Mouse (Mus musculus) neural tube, embryonic 12.5 days (tissue): ENCODE results near the gene Btaf1. TPM values are rescaled to one million over a fixed set of nuclear protein-coding genes. Genes with fewer than 3 reads are reported as not detected.
"Not testable (repeated sequence)": the region's sequence is repeated elsewhere in the genome, so short reads cannot be mapped to it uniquely, and the experiment has no call there.

Experiments
- ATAC-seq: fragments of 200-750 bp; cut with Nextera tagmentation; 2 replicates; pipeline ENCODE4 v1.8.0; 2017; ENCODE audit warnings: low read depth, mild to moderate bottlenecking, moderate TSS enrichment, moderate library complexity; ENCODE audit not compliant: low FRiP score
- H3K27ac ChIP-seq: fragments of 300-500 bp; sonication (generic); 2 replicates; pipeline ENCODE4 v1.5.1; 2016
- H3K27me3 ChIP-seq: fragments of 300-500 bp; sonication (generic); replicated peaks from 2 replicates; pipeline ENCODE4 v1.6.1; 2016; ENCODE audit warnings: mild to moderate bottlenecking
- H3K36me3 ChIP-seq: fragments of 300-500 bp; sonication (generic); 2 replicates; pipeline ENCODE4 v1.6.1; 2016; ENCODE audit warnings: mild to moderate bottlenecking
- H3K4me1 ChIP-seq: fragments of 300-500 bp; sonication (generic); 2 replicates; pipeline ENCODE4 v1.6.1; 2016
- H3K4me2 ChIP-seq: fragments of 300-500 bp; sonication (generic); replicated peaks from 2 replicates; pipeline ENCODE4 v1.6.1; 2016; ENCODE audit warnings: mild to moderate bottlenecking
- H3K4me3 ChIP-seq: fragments of 300-500 bp; sonication (generic); 2 replicates; pipeline ENCODE4 v1.5.1; 2016
- H3K9ac ChIP-seq: fragments of 300-500 bp; sonication (generic); 2 replicates; pipeline ENCODE4 v1.6.1; 2016; ENCODE audit warnings: mild to moderate bottlenecking
- H3K9me3 ChIP-seq: fragments of 300-500 bp; sonication (generic); 2 replicates; pipeline ENCODE4 v1.6.1; 2016; ENCODE audit warnings: mild to moderate bottlenecking
- WGBS: fragments of 180-500 bp; shearing (Covaris S2); methylation state at CpG from one replicate; pipeline ENCODE4 v1.1.7; 2016; 5-methylcytosine and 5-hydroxymethylcytosine counted together
- polyA plus RNA-seq: library from polyadenylated mRNA; unstranded; fragments of >200 nt; fragmentation: Nextera tagmentation; extraction: Ambion mirVana; gene quantifications from 2 replicates; pipeline ENCODE4 v1.2.1, GENCODE M21; 2016

Btaf1 gene
- polyA plus RNA-seq, 1 experiment from 2014 or later = 17.3 TPM

DNA sequence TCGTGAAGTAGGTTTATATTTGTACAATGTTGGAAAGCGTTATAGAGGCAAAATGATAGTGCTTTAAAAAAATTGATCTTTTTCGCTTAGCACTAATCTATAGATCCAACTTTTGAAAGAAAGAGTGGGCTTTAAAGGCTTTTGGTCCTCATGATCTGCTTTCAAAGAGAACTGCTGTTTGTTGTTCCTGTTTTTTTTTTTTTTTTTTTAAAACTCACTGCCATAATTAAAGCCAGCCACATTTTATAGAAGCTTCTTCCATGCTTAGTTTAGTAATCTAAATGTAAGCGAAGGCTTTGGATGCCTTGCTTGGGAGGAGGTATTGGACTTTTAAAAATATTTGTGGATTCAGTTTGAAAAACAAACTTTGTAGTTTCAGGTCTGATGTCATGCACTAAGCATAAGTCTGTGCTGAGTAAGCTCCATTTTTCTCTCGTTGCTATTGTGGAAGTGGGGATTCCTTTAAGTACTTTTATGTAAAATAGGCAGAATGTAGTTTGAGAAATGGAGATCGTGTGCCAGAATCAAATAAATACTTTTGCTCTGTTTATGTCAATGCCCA, 2.0 kb downstream of the Btaf1 start:
- Histone ChIP-seq H3K4me2 (peak overlapping the region; percentile 70), H3K9me3 (no peaks in the 10 kb centered on the region), H3K4me1 (peaks cover 9% of the 10 kb centered on the region), H3K4me3 (no peak overlapping the region), H3K9ac (no peak overlapping the region), H3K36me3 (no peaks in the 10 kb centered on the region), H3K27me3 (no peaks in the 10 kb centered on the region), H3K27ac (no peak overlapping the region)
- ATAC-seq = no peak
- WGBS = 89% methylated on average over 6 of the region's 6 CpGs

DNA sequence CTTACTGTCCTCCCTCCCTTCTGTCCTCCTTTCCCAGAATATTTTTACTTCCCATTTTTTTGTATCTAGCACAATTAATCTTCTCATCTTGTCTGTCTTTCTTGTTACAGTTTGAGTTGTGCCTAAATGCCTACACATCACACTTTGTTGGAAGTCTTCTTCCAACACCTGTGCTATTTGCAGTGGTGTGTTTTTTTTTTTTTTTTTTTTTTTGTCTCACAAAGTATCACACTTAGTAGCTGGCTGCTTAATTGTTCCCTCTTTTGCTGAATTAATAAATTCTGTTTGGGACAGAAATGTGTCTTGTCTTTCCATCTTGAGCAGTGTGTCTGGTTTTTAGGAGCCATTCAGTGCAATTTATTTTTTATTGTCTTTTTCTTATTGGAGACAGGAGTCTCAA, 3.9 kb downstream of the Btaf1 start:
- Histone ChIP-seq H3K27ac (no peak overlapping the region), H3K4me3 (no peak overlapping the region), H3K4me2 (no peak overlapping the region), H3K36me3 (no peaks in the 10 kb centered on the region), H3K9ac (no peak overlapping the region), H3K9me3 (no peaks in the 10 kb centered on the region), H3K4me1 (peaks cover 9% of the 10 kb centered on the region), H3K27me3 (no peaks in the 10 kb centered on the region)
- ATAC-seq = no peak

DNA sequence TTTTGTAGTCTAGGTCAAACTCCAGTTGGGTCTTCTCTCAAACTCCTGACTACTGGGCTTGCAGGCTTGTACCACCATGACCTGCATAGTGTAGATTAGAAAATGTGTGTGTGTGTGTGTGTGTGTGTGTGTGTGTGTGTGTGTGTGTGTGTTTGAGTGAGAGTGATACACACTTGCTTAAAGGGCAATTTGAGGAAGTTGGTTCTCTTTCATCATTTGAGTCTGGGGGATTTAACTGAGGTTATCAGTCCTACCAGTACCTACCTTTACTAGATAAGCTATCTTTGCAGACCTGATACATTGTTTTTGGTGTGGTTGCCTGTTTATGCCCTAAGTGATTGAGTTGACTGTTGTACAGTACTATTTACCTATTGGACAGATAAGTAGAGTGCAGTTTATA, 6.2 kb downstream of the Btaf1 start:
- Histone ChIP-seq H3K27me3 (no peaks in the 10 kb centered on the region), H3K4me2 (no peak overlapping the region), H3K9me3 (no peaks in the 10 kb centered on the region), H3K4me3 (no peak overlapping the region), H3K4me1 (peaks cover 2% of the 10 kb centered on the region), H3K9ac (no peak overlapping the region), H3K36me3 (no peaks in the 10 kb centered on the region), H3K27ac (no peak overlapping the region)
- no peak for ATAC-seq

DNA sequence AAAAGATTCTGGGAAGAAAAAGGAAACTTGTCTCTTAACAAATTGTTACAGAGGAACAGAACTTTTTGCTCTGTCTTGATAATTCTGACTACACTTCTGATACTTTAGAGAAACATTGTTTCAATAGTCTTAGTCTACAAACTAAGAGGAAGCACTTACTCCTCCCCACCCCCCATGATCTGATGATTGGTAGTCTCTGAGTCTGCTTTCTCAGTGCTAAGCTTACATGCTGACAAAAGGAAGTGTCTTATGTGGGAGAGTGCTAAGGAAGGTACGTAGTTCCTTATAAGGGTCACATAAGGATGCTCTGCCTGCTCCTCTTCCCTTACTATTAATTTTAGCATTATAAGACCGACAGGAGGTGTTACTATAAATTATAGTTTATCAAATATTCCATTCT, 6.7 kb downstream of the Btaf1 start:
- no peaks in the 10 kb centered on the region for H3K36me3 ChIP-seq
- H3K4me2 ChIP-seq = no peak overlapping the region
- no peak overlapping the region for H3K4me3 ChIP-seq
- H3K4me1 ChIP-seq = no peaks in the 10 kb centered on the region
- no peak overlapping the region for H3K9ac ChIP-seq
- H3K27me3 ChIP-seq = no peaks in the 10 kb centered on the region
- H3K9me3 ChIP-seq = no peaks in the 10 kb centered on the region
- H3K27ac ChIP-seq = no peak overlapping the region
- ATAC-seq = no peak
- 91% methylated on average over 2 of the region's 2 CpGs for WGBS

DNA sequence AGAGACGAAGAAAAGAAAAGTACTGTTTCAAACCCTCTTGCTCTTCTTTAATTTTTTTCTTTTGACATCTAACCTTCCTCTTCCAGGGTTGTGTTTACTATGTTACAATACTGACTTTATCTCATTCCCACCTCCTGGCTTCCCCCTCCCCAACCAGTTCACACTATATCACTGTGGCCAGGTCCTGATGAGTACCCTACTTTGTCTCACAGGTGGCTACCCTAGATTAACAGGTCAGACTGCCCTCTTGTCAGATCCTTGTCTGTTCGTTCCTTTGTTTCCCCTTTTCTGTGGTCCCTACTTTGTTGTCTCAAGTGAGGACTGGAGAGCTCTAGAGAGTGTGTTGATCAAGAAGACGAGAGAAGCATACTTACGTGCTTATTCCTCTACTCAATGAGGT, 10.4 kb downstream of the Btaf1 start:
- Histone ChIP-seq H3K36me3 (no peaks in the 10 kb centered on the region), H3K4me1 (no peaks in the 10 kb centered on the region), H3K4me3 (no peak overlapping the region), H3K27me3 (no peaks in the 10 kb centered on the region), H3K27ac (no peak overlapping the region), H3K4me2 (no peak overlapping the region), H3K9me3 (no peaks in the 10 kb centered on the region), H3K9ac (no peak overlapping the region)
- ATAC-seq = no peak
- WGBS = 91% methylated on average over 4 of the region's 4 CpGs

DNA sequence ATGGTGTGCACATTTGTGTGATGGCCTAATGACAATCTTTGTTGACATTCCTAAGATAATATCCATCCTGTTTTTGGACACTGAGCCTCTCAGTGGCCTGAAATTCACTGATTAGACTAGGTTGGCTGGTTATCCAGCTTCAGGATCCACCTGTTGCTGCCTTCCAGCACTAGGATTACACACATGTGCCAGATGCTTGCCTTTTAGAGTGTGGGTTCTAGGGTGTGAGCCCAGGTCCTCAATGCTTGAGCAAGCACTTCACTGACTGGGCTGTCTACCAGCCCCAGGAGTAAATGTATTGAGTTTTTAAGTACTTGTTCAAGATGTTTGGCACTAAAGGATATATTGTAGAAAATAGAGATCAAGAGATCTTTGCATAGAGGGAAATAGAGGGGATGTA, 12.1 kb downstream of the Btaf1 start:
- H3K9ac ChIP-seq = no peak overlapping the region
- no peaks in the 10 kb centered on the region for H3K36me3 ChIP-seq
- no peak for ATAC-seq
- no peak overlapping the region for H3K4me2 ChIP-seq
- H3K4me1 ChIP-seq = no peaks in the 10 kb centered on the region
- H3K27me3 ChIP-seq = no peaks in the 10 kb centered on the region
- H3K4me3 ChIP-seq = no peak overlapping the region
- no peak overlapping the region for H3K27ac ChIP-seq
- H3K9me3 ChIP-seq = no peaks in the 10 kb centered on the region

DNA sequence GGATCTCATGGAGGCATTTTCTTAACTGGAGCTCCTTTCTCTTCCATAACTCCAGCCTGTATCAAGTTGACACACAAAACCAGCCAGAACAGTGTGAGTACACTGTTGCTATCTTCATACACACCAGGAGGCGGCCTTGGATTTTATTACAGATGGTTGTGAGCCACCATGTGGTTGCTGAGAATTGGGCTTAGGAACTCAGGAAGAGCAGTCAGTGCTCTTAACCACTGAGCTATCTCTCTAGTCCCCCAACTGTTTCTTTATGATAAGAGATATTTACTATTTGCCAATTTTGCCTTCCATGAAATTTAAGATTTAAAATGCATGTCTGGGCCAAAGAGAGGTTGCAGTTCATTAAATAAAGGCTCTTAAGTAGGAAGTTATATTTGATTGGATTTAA, 14.2 kb downstream of the Btaf1 start:
- no peak overlapping the region for H3K9ac ChIP-seq

DNA sequence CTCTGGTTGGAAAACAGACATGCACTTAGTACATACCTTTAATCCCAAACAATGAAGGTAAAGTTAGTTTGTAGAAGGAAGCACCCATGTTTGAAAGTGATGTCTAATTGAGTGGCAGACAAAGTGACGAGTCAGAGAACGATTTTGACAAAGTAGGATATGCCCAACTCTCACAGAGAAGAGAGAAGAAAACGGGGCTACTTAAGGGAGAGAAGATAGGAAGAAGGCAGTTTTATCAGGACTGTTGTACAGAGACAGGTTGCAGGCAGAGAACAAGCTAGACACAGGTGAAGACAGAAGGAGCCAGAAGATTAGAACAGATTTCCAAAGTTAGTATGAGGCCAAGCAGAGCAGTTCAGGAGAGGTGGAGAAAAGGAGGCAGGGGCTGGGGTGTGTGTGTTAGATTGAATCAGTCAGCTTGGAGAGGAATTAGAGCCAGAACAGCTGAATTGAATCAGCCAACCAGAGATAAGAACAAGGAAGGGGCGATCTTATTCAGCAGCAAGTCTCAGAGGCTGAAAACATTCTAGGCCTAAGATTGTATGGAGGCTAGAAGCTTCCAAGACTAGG, 27.8 kb downstream of the Btaf1 start:
- no peak overlapping the region for H3K9ac ChIP-seq
- peaks cover 11% of the 10 kb centered on the region; the same call in 1 of the 2 replicates for H3K36me3 ChIP-seq
- H3K4me3 ChIP-seq = no peak overlapping the region
- no peaks in the 10 kb centered on the region for H3K9me3 ChIP-seq
- no peaks in the 10 kb centered on the region for H3K4me1 ChIP-seq
- no peak overlapping the region for H3K27ac ChIP-seq
- no peak overlapping the region for H3K4me2 ChIP-seq
- ATAC-seq = no peak
- WGBS = 85% methylated on average over 4 of the region's 4 CpGs
- no peaks in the 10 kb centered on the region for H3K27me3 ChIP-seq

More for the DNA sequence above, 14.2 kb downstream of the Btaf1 start:
- Histone ChIP-seq H3K27ac (no peak overlapping the region), H3K4me3 (no peak overlapping the region), H3K36me3 (no peaks in the 10 kb centered on the region), H3K4me2 (no peak overlapping the region), H3K4me1 (no peaks in the 10 kb centered on the region), H3K27me3 (no peaks in the 10 kb centered on the region), H3K9me3 (no peaks in the 10 kb centered on the region)
- no peak for ATAC-seq
- WGBS = 94% methylated on average over 1 of the region's 1 CpGs

DNA sequence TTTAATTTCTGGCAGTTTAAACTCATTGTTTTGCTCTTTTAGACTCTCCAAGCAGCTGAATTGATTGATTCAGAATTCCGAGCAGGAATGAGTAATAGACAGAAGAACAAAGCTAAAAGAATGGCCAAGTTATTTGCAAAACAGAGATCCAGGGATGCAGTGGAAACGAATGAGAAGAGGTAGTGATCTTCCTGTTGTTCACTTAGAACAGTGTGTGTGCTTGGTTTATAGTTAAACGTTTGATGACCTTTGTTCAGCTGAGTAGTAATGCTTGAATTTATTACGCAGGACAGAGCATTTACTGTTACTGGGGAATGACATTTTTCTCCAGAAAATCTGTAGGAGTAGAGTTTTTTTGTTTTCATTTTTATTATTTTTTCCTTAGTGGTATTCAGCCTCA, 32.5 kb downstream of the Btaf1 start:
- Histone ChIP-seq H3K27ac (no peak overlapping the region), H3K36me3 (peaks cover 17% of the 10 kb centered on the region; the same call in 1 of the 2 replicates), H3K4me1 (no peaks in the 10 kb centered on the region), H3K4me3 (no peak overlapping the region), H3K9me3 (no peaks in the 10 kb centered on the region), H3K27me3 (no peaks in the 10 kb centered on the region), H3K4me2 (no peak overlapping the region), H3K9ac (no peak overlapping the region)
- WGBS = 80% methylated on average over 4 of the region's 4 CpGs
- no peak for ATAC-seq

DNA sequence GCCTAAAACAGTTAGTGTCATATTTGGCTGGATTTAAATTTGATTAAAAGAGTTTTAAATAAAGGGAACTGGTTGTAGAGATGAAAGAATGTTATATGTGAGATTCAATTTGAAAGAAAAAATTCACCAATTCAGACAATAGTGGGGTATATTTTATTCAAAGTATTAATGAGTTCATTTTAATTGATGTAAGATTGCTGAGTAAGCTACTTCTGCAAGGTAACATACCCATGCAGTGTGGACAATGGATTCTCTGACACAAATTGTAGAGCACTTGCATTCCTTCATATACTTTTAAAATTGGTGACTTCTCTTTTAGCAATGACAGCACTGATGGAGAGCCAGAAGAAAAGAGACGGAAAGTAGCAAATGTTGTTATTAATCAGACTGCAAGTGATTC, 35.4 kb downstream of the Btaf1 start:
- Histone ChIP-seq H3K4me3 (no peak overlapping the region), H3K27me3 (no peaks in the 10 kb centered on the region), H3K9ac (no peak overlapping the region), H3K4me2 (no peak overlapping the region), H3K9me3 (no peaks in the 10 kb centered on the region), H3K4me1 (no peaks in the 10 kb centered on the region), H3K36me3 (peaks cover 34% of the 10 kb centered on the region), H3K27ac (no peak overlapping the region)
- 93% methylated on average over 1 of the region's 1 CpGs for WGBS
- ATAC-seq = no peak

DNA sequence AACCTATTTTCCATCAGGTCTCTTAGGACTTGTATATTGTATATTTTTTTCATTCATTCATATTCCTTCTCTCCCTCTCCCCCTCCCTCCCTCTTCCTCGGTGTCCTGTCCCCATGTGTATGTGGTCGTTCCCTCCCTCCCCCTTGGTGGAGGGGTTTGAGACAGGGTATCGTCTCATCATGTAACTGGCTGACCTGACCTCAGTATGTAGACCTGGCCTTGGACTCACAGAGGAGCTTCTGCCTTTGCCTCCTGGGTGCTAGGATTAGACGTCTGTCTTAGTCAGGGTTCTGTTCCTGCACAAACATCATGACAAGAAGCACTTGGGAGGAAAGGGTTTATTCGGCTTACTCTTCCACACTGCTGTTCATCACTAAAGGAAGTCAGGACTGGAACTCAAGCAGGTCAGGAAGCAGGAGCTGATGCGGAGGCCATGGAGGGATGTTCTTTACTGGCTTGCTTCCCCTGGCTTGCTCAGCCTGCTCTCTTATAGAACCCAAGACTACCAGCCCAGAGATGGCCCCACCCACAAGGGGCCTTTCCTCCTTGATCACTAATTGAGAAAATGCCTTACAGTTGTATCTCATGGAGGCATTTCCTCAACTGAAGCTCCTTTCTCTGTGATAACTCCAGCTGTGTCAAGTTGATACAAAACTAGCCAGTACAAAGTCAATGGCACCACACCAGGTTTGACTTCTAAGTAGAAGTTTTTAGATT, 36.8 kb downstream of the Btaf1 start:
- not testable (repeated sequence) for H3K4me2 ChIP-seq, H3K27me3 ChIP-seq, H3K4me1 ChIP-seq, H3K9ac ChIP-seq, ATAC-seq, H3K4me3 ChIP-seq, H3K27ac ChIP-seq, H3K9me3 ChIP-seq
- peaks cover 39% of the 10 kb centered on the region for H3K36me3 ChIP-seq
- WGBS = 88% methylated on average over 6 of the region's 6 CpGs

DNA sequence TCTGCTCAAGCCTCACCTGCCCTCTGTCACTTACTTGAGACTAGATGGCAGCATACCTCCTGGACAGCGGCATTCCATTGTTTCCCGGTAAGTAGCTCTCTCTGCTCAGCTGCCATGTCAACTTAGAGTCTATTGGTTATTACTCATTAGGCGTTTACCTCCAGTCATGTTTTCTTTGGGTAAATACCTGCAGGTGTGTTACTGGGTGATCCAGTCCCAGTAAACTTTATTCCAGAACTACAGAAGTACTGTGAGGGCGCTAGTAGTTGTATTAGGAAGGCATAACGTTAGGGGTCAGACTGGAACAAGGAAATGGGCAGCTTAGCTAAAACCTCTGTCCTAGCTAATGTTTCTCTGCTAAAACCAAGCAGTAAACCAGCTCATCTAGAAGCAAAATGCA, 78.7 kb downstream of the Btaf1 start:
- Histone ChIP-seq H3K9me3 (no peaks in the 10 kb centered on the region), H3K27ac (no peak overlapping the region), H3K36me3 (peaks cover 73% of the 10 kb centered on the region), H3K4me3 (no peak overlapping the region), H3K4me2 (no peak overlapping the region), H3K27me3 (no peaks in the 10 kb centered on the region), H3K4me1 (no peaks in the 10 kb centered on the region), H3K9ac (no peak overlapping the region)
- no peak for ATAC-seq
- WGBS = 93% methylated on average over 5 of the region's 5 CpGs

DNA sequence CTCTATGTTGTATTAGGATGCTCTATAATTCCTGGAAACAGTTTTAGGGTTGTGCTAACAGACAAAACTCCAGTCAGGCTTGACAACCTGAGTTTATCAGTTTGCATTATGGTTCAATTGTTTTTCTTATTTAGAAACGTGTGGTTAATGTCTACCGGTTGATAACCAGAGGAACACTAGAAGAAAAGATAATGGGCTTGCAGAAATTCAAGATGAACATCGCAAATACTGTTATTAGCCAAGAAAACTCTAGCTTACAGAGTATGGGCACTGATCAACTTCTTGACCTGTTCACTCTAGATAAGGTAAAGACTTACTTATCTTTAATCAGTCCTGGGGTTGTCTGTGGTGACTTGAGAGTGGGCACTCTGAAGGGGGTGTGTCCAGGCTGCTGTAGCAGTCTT, 84.0 kb downstream of the Btaf1 start:
- H3K9me3 ChIP-seq = no peaks in the 10 kb centered on the region
- H3K9ac ChIP-seq = no peak overlapping the region
- no peaks in the 10 kb centered on the region for H3K4me1 ChIP-seq
- no peak overlapping the region for H3K4me3 ChIP-seq
- ATAC-seq = no peak
- H3K27ac ChIP-seq = no peak overlapping the region
- H3K27me3 ChIP-seq = no peaks in the 10 kb centered on the region
- peaks cover 72% of the 10 kb centered on the region for H3K36me3 ChIP-seq
- no peak overlapping the region for H3K4me2 ChIP-seq
- WGBS = 95% methylated on average over 3 of the region's 3 CpGs
